Mouse (Mus musculus) lung, embryonic 15.5 days (tissue): ENCODE measurements around the gene Lmf2. TPM values are rescaled to one million over a fixed set of nuclear protein-coding genes. Genes with fewer than 3 reads are reported as not detected.

Experiments used
- ATAC-seq: fragments of 200-750 bp; cut with Nextera tagmentation; 2 replicates; pipeline ENCODE4 v1.8.0; 2017; ENCODE audit warnings: moderate number of reproducible peaks, borderline replicate concordance; ENCODE audit not compliant: low FRiP score, low TSS enrichment; ENCODE audit errors: extremely low read depth
- H3K27ac ChIP-seq: fragments of 300-500 bp; sonication (generic); 2 replicates; pipeline ENCODE4 v1.5.1; 2015; ENCODE audit warnings: moderate library complexity, mild to moderate bottlenecking, inconsistent platforms
- H3K27me3 ChIP-seq: fragments of 300-500 bp; sonication (generic); 2 replicates; pipeline ENCODE4 v1.6.1; 2015; ENCODE audit warnings: inconsistent platforms
- H3K36me3 ChIP-seq: fragments of 300-500 bp; sonication (generic); 2 replicates; pipeline ENCODE4 v1.6.1; 2015; ENCODE audit warnings: inconsistent platforms
- H3K4me1 ChIP-seq: fragments of 300-500 bp; sonication (generic); 2 replicates; pipeline ENCODE4 v1.6.1; 2015; ENCODE audit warnings: inconsistent platforms
- H3K4me2 ChIP-seq: fragments of 300-500 bp; sonication (generic); 2 replicates; pipeline ENCODE4 v1.6.1; 2015; ENCODE audit warnings: inconsistent platforms, mild to moderate bottlenecking, moderate library complexity
- H3K4me3 ChIP-seq: fragments of 300-500 bp; sonication (generic); 2 replicates; pipeline ENCODE4 v1.5.1; 2015; ENCODE audit warnings: mild to moderate bottlenecking, inconsistent platforms
- H3K9ac ChIP-seq: fragments of 300-500 bp; sonication (generic); 2 replicates; pipeline ENCODE4 v1.6.1; 2015; ENCODE audit warnings: inconsistent platforms
- H3K9me3 ChIP-seq: fragments of 300-500 bp; sonication (generic); 2 replicates; pipeline ENCODE4 v1.6.1; 2016; ENCODE audit warnings: inconsistent platforms
- WGBS: fragments of 180-500 bp; shearing (Covaris S2); methylation state at CpG from one replicate; pipeline ENCODE4 v1.1.7; 2015; 5-methylcytosine and 5-hydroxymethylcytosine counted together
- polyA plus RNA-seq: library from polyadenylated mRNA; unstranded; fragments of >200 nt; fragmentation: Nextera tagmentation; extraction: Ambion mirVana; gene quantifications from 2 replicates; pipeline ENCODE4 v1.2.1, GENCODE M21; 2015

Lmf2 gene
- polyA plus RNA-seq = 70.7 and 74.4 TPM in 2 replicates

GRCm38 (mm10) chr15:89355241-89356187 lies at the start of gene Lmf2, which contains the start of gene Ncaph2:
TSS of gene Lmf2 (minus strand) at chr15:89355659.
TSS of gene Ncaph2 (plus strand) at chr15:89355719.
- H3K4me3 ChIP-seq = peak within 1 kb of the TSS; percentile 81
- no peaks in the 10 kb centered on the region for H3K9me3 ChIP-seq
- peak within 1 kb of the TSS; percentile 91 for H3K27ac ChIP-seq
- ATAC-seq = peak; percentile 91
- H3K9ac ChIP-seq = peak within 1 kb of the TSS; percentile 91
- no peaks in the 10 kb centered on the region for H3K27me3 ChIP-seq
- peaks cover 48% of the 10 kb centered on the region for H3K36me3 ChIP-seq
- WGBS = under 1% methylated on average over 63 of the region's 64 CpGs
- H3K4me2 ChIP-seq = peak within 1 kb of the TSS; percentile 77
- peaks cover 31% of the 10 kb centered on the region for H3K4me1 ChIP-seq

DNA sequence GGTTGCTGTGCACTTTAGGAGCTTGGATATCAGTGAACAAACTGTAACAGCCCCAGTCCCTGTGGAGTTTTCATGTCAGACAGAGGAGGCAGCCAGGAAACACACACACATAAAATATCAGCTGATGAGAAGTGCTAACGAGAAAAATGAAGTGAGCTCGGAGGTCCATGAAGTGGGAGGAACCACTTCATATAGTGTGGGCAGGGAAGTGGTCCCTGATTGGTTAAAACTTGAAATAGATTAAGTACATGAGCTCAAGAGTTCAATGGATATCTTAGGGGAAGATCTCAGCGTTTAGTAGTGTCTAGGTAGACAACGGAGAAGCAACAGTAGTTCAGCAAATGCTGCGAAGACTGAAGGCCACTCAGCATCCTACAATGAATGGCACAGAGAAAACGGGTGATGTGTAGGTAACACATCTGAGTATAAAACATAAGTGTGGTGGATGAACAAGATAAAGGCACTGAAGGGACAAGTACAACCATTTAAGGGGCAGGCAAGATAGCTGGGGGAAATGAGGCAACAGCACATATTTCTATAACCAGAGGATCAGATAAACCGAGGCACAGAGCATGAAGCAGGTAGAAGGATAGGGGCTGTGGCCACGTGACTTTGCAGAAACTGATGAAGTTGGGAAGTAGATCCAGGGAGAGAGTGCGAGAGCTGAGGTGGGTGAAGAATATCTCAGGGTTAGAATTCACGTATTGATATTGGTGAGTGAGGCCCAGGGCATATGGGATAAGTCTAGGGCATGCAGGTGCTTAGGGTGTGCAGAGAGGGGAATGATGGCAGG lies 49.6 kb upstream of the Lmf2 start:
- no peak overlapping the region for H3K27ac ChIP-seq
- H3K27me3 ChIP-seq = no peaks in the 10 kb centered on the region
- WGBS = 73% methylated on average over 10 of the region's 10 CpGs
- no peaks in the 10 kb centered on the region; the same call in 1 of the 2 replicates for H3K9me3 ChIP-seq
- H3K4me3 ChIP-seq = no peak overlapping the region
- ATAC-seq = no peak
- no peaks in the 10 kb centered on the region for H3K4me1 ChIP-seq
- no peak overlapping the region for H3K4me2 ChIP-seq
- H3K9ac ChIP-seq = no peak overlapping the region
- H3K36me3 ChIP-seq = no peaks in the 10 kb centered on the region

- ATAC-seq = no peak
- Histone ChIP-seq H3K27ac (no peak overlapping the region), H3K9me3 (no peaks in the 10 kb centered on the region; the same call in 1 of the 2 replicates), H3K27me3 (no peaks in the 10 kb centered on the region), H3K4me3 (no peak overlapping the region), H3K9ac (no peak overlapping the region), H3K4me1 (no peaks in the 10 kb centered on the region), H3K4me2 (no peak overlapping the region), H3K36me3 (no peaks in the 10 kb centered on the region)
- WGBS = 94% methylated on average over 1 of the region's 1 CpGs
Measured at GRCm38 (mm10) chr15:89402471-89402870, 47.0 kb upstream of the Lmf2 start.

DNA sequence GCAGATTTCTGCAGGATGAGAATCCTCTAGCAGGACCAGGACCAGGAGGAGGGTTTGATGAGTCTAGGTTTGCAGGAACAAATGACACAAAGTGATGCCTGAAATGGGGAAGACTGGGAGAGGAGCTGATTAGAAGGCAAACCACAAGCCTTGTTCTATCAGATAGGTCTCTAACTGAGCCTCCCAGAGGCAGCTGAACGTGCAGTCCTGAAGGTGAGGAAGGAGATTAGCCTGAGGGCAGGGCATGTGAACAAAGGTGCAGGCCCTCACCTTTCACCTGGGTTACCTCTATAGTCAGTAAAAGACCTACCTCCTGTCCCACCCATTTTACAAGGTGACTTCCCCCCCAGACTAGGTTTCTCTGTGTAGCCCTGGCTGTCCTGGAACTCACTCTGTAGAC lies 44.3 kb upstream of the Lmf2 start:
- Histone ChIP-seq H3K4me2 (no peak overlapping the region), H3K9ac (no peak overlapping the region), H3K36me3 (no peaks in the 10 kb centered on the region), H3K27ac (no peak overlapping the region), H3K4me3 (no peak overlapping the region), H3K4me1 (no peaks in the 10 kb centered on the region), H3K27me3 (no peaks in the 10 kb centered on the region), H3K9me3 (no peaks in the 10 kb centered on the region)
- WGBS = 42% methylated on average over 1 of the region's 1 CpGs
- ATAC-seq = no peak

GRCm38 (mm10) chr15:89398146-89398545 lies 42.7 kb upstream of the Lmf2 start:
- H3K9ac ChIP-seq = no peak overlapping the region
- WGBS = 71% methylated on average over 2 of the region's 2 CpGs
- no peak overlapping the region for H3K4me3 ChIP-seq
- ATAC-seq = no peak
- H3K27ac ChIP-seq = no peak overlapping the region
- H3K36me3 ChIP-seq = no peaks in the 10 kb centered on the region
- H3K27me3 ChIP-seq = no peaks in the 10 kb centered on the region
- no peaks in the 10 kb centered on the region for H3K4me1 ChIP-seq
- H3K4me2 ChIP-seq = no peak overlapping the region
- H3K9me3 ChIP-seq = no peaks in the 10 kb centered on the region

GRCm38 (mm10) chr15:89396883-89397282 lies 41.4 kb upstream of the Lmf2 start:
- no peaks in the 10 kb centered on the region for H3K4me1 ChIP-seq
- H3K4me3 ChIP-seq = no peak overlapping the region
- H3K4me2 ChIP-seq = no peak overlapping the region
- H3K9me3 ChIP-seq = no peaks in the 10 kb centered on the region
- H3K27me3 ChIP-seq = no peaks in the 10 kb centered on the region
- no peak for ATAC-seq
- 81% methylated on average over 4 of the region's 4 CpGs for WGBS
- H3K9ac ChIP-seq = no peak overlapping the region
- H3K36me3 ChIP-seq = no peaks in the 10 kb centered on the region
- no peak overlapping the region for H3K27ac ChIP-seq

- no peaks in the 10 kb centered on the region for H3K9me3 ChIP-seq
- no peak for ATAC-seq
- H3K4me1 ChIP-seq = no peaks in the 10 kb centered on the region
- no peak overlapping the region for H3K27ac ChIP-seq
- H3K4me2 ChIP-seq = no peak overlapping the region
- no peak overlapping the region for H3K4me3 ChIP-seq
- 86% methylated on average over 10 of the region's 10 CpGs for WGBS
- H3K9ac ChIP-seq = no peak overlapping the region
- peaks cover 4% of the 10 kb centered on the region; the same call in 1 of the 2 replicates for H3K27me3 ChIP-seq
- no peaks in the 10 kb centered on the region for H3K36me3 ChIP-seq
Measured at GRCm38 (mm10) chr15:89390081-89390480, 34.6 kb upstream of the Lmf2 start.

DNA sequence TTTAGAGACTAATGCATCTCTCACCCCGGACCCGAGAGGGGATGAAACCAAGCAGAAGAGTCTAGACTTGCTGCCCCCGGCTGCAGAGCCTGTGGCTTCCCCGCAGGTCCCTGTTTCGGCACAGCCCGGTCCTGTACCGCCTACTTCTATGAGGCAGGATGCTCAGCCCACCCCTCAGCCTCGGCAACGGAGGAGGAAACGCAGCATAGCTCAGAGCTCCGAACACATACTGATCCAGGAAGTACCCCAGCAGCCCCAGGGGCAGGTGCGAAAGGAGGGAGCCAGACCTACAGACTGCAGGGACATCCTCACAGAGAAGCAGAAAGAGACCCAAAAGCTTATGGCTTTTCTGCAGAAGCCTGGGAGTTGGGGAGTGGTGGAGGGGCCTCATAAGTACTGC lies 31.7 kb upstream of the Lmf2 start:
- no peak for ATAC-seq
- Histone ChIP-seq H3K4me2 (no peak overlapping the region), H3K27me3 (peaks cover 9% of the 10 kb centered on the region), H3K4me3 (no peak overlapping the region), H3K9ac (no peak overlapping the region), H3K9me3 (no peaks in the 10 kb centered on the region), H3K36me3 (no peaks in the 10 kb centered on the region), H3K27ac (no peak overlapping the region), H3K4me1 (no peaks in the 10 kb centered on the region)
- WGBS = 41% methylated on average over 12 of the region's 12 CpGs

DNA sequence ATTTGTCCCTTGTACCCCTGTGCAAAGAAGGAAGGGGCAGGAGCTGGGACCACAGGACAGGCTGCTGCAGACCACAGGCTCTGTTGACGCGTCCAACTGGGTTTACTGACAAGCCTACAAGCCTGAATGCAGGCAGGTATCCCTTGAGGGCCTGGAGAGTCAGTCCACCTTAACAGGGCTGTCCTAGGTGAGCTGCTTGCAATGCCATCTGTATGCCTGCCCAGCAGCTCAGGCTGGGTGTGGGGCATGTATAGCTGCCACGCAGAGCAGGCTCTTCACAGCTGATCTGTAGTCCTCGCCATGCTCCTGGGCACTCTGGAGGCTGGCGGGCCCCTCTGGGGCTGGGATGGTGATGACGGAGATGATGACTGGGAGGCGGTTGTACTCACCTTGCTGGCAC lies 29.2 kb upstream of the Lmf2 start, which contains the start of gene Klhdc7b:
Klhdc7b (plus strand) TSS at position 301 of the 400 bp plus-strand sequence.
- peaks cover under 1% of the 10 kb centered on the region; the same call in 1 of the 2 replicates for H3K4me1 ChIP-seq
- WGBS = 83% methylated on average over 7 of the region's 7 CpGs
- H3K9me3 ChIP-seq = no peaks in the 10 kb centered on the region
- no peak for ATAC-seq
- no peaks in the 10 kb centered on the region for H3K36me3 ChIP-seq
- H3K4me2 ChIP-seq = no peak within 1 kb of the TSS
- no peak within 1 kb of the TSS for H3K9ac ChIP-seq
- H3K27me3 ChIP-seq = peaks cover 26% of the 10 kb centered on the region
- no peak within 1 kb of the TSS for H3K4me3 ChIP-seq
- no peak within 1 kb of the TSS for H3K27ac ChIP-seq

- H3K27ac ChIP-seq = no peak overlapping the region
- no peaks in the 10 kb centered on the region for H3K36me3 ChIP-seq
- H3K9ac ChIP-seq = no peak overlapping the region
- ATAC-seq = no peak
- peaks cover 61% of the 10 kb centered on the region for H3K27me3 ChIP-seq
- peaks cover 17% of the 10 kb centered on the region for H3K4me1 ChIP-seq
- H3K9me3 ChIP-seq = no peaks in the 10 kb centered on the region
- peak overlapping the region; percentile 76 for H3K4me2 ChIP-seq
- WGBS = 11% methylated on average over 10 of the region's 10 CpGs
- peak overlapping the region; percentile 41 for H3K4me3 ChIP-seq
Measured at GRCm38 (mm10) chr15:89379429-89379828, 24.0 kb upstream of the Lmf2 start.

DNA sequence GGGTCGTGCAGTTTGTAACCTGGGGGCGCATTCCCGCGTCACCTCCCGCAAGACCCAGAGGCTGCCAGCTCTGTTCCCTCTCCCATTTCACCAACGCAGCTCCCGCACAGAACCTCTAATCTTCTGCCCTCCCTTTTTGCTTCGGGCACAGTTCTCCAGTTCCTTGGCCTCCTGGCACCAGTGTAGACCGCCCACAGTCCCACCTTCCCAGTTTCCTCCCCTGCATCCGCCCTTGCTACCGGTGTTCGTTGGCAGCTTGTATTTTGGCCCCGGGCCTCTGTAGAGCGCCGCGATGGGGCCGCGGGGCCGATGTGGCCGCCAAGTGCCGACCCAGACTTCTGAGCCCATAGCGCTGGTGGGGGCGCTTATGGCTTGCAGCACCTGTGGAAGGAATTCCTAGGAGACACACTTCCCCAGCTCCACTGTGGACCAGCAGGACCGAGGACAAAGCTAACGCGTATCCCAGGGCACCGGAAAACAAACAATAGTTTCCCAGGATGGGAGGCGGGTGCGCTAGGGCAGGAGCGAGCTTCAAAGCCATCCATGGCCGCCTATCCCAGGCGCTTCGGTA lies 23.5 kb upstream of the Lmf2 start, which contains the start of gene Odf3b:
Odf3b (minus strand) TSS at position 452 of the 571 bp plus-strand sequence.
- H3K27me3 ChIP-seq = peaks cover 61% of the 10 kb centered on the region
- peaks cover 21% of the 10 kb centered on the region for H3K4me1 ChIP-seq
- peak within 1 kb of the TSS; percentile 76 for H3K4me2 ChIP-seq
- H3K9me3 ChIP-seq = no peaks in the 10 kb centered on the region
- H3K9ac ChIP-seq = peak within 1 kb of the TSS; percentile 18; the same call in 1 of the 2 replicates
- no peak for ATAC-seq
- H3K27ac ChIP-seq = no peak within 1 kb of the TSS
- WGBS = 1% methylated on average over 33 of the region's 33 CpGs
- no peaks in the 10 kb centered on the region for H3K36me3 ChIP-seq
- peak within 1 kb of the TSS; percentile 41 for H3K4me3 ChIP-seq
